Mouse (Mus musculus) MN1 (cell line): ENCODE data around the gene Gsdma3.
"Not testable (repeated sequence)": the region's sequence is repeated elsewhere in the genome, so short reads cannot be mapped to it uniquely, and the experiment has no call there.

Experiments used
- DNase-seq: peaks from one replicate; pipeline ENCODE4 v3.0.0-alpha.2; 2016; ENCODE audit warnings: low spot score

The Gsdma3 gene

DNA sequence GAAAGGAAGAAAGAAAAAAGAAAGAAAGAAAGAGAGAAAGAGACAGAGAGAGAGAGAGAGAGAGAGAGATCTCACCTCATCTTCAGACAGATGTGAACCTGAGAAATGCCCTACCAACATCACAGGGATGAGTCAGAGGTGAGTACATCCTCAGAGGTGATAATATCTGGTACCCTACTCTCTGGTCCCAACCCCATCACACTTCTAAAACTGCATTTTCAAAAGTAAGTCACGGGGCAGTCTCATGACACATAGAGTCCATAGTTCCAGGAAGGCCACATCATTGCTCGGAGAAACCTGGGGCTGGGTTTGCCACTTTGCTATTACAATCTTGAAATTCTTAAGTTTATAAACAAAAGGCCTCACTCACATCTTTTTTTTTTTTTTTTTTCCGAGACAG, 30.2 kb upstream of the Gsdma3 start:
- no peak for DNase-seq

DNA sequence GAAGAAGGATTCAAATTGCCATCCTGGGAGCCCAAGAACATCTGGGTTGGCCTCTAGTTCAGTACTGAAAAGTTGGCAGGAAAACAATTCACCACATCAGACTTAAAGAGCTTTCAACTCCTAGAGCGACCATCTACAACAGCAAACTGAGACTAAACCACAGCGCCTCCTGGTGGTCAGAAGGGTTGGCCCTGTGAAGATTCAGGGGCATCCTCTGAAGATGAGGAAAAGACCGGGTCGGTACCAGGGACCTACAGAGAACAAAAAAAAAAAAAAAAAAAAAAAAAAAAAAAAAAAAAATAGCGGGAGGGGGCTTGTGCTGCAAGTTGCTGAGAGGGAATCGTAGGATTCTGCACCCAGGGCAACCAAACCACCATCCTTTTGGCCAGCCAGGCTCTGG, 28.8 kb upstream of the Gsdma3 start:
- peak; percentile 63 for DNase-seq

DNA sequence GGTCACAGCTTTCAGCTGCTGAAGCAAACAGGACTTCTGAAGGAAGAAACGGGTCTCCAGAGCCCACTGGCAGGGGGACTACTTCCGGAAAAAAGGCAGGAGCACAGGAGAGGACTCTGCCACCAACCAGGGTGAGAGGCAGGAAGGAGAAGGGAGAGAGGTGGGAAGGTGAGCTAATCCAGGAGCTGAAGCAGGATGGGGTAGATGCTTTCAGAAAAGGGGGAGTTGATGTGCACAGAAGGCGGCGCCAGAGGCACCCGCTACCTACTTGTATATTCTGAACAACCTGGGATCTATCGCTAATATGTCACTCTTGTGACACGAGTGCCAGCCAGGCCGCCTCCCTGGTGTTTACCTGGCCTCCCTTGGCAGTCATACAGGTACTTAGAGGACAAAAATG, 28.2 kb upstream of the Gsdma3 start, which contains the start of gene Lrrc3c:
Gene Lrrc3c, plus strand, starts transcription at position 301 of the 400 bp plus-strand sequence.
- no peak for DNase-seq

DNA sequence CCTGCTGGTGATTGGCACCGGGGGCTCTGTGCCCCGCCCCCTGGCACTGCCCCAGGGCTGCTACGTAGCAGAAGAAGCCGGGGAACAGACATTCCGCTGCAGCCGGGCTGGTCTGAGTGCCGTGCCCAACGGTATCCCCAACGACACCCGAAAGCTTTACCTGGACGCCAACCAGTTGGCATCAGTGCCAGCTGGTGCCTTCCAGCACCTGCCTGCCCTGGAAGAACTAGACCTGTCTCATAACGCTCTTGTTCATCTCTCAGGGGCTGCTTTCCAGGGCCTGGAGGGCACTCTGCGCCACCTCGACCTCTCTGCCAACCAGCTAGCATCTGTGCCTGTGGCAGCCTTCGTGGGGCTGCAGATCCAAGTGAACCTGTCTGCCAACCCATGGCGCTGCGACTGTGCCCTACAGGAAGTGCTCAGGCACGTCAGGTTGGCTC, 27.3 kb upstream of the Gsdma3 start:
- DNase-seq, result no peak

DNA sequence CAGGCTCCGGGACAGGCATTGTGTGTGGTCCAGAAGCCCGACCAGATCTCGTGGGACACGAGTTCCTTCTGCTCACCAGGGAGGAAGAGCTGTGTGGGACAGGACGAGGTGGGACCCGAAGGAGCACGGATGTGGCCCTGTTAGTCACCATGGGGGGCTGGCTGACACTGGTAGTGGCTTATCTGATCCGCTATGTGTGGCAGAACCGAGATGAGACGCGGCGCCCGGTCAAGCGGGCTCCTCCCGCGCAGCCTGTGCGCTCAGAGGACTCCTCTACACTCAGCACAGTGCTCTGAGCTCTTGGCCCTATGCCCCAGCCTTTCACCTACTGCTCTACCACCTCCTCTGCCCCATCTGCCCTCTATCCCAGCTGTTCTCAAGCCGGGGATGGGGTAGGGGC, 26.9 kb upstream of the Gsdma3 start:
- DNase-seq, result no peak

DNA sequence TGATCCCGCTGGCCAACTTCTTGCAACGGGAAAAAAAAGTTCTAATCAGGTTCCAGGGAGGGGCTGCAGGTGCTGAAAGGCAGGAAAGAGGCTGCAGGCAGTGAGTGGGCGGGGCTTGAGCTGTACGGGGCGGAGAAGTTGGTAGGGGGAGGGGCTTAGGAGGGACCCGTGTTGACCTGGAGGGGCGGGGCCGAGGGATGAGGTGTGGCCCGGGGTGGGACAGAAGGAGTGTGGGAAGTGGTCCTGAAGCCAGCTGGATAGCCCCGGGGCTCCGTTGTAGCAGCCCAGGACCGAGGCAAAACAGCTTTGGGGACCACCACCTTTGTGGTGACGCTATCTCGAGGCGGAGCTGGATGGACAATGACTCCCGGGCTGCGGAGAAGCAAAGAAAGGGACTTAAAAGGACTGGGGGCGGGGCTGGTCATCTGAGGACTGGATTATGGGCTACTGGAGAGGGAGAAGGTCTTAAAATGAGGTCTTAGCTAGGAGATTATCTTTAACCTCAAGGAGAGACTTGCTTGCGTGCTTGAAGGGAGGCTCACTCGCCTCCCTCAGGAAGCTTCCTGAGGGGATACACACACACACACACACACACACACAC, 24.0 kb upstream of the Gsdma3 start:
- no peak for DNase-seq

DNA sequence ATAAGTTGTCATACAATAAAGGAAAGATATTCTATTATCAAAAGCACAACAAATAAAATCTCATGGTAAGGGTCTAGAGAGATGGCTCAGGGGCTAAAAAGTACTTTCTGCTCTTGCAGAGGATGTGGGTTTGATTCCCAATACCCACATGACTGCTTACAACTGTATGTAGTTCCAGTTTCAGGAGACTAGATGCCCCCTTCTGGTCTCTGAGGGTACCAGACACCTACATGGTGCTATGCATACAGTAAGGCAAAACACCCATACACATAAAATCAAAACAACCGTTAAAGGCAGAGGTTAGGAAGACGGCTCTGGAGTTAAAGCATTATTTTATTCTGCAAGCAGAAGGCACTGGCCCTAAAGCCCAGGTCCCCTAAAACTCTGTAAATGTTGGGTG, 22.2 kb upstream of the Gsdma3 start:
- DNase-seq, result no peak

DNA sequence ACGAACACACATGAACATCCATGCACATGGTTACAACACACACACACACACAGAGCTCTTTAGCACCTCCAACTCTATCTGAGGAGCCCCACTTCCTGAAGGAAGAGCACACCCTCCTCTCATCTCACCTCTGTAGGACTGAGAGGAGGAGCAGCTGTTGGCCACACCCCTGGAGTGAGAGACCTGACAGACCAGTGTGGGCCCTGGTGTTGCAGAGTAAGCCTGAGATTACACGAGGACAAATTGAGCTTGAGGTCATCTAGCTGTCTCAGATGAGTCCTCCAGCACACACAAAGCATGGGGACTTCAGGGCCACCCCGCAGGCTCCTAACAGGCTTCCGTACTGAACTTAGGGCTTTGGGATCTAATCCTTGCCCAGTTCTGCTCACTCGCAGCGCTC, 21.2 kb upstream of the Gsdma3 start:
- DNase-seq, result not testable (repeated sequence)

DNA sequence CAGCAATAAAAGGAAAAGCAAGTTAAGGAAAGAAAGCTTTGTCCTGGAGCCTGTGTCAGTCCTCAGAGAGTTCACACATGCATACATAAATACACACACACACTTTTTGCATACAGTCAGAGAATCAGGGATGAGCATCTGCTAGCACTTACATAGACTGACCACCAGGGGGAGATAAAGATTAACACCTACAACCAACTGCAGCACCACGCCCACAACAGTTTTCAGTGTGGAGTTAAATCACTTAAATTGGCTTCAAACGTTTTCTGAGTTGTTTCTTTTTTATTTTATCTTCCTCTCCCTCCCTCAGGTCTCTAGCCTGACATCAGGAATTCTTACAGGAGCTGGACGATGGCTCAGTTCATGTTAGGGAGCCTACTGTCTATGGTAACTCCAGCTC, 19.4 kb upstream of the Gsdma3 start:
- DNase-seq, result peak; percentile 69

DNA sequence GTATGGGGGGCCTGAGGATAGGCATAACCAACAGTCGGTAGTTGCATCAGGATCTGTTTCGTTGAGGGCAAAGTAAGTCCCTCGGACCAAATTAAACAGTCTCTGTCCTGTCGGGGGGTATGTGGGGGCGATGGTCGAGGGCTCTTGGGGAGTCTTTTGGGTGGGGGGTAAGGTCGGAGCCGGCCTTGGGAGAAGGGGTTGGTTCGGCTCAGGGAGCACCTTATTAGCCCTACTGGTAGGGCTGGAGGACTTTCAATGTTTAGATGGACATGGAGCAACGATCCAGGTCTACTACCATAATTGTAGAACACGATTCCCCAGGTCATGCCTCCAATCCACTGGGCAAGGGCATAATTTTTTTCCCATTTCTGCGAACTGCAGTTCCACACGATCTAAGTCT, 5.4 kb upstream of the Gsdma3 start:
- no peak for DNase-seq

DNA sequence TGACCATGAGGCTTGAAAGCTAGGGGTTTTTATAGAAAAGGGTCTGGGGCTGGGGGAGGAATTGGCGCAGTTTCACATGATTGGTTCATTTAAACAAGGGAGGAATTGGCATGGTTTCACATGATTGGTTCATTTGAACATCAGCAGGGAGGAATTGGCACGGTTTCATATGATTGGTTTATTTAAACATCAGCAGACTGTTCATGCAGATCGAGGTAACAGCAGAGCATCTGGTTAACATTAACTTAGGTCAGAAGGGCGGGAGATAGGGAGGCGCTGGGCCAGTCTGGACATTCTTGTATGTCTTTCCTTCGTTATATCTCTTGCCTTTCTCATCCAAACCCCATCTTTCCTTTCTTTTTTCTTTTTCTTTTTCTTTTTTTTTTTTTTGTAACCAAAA, 2.2 kb upstream of the Gsdma3 start:
- DNase-seq, result not testable (repeated sequence)

DNA sequence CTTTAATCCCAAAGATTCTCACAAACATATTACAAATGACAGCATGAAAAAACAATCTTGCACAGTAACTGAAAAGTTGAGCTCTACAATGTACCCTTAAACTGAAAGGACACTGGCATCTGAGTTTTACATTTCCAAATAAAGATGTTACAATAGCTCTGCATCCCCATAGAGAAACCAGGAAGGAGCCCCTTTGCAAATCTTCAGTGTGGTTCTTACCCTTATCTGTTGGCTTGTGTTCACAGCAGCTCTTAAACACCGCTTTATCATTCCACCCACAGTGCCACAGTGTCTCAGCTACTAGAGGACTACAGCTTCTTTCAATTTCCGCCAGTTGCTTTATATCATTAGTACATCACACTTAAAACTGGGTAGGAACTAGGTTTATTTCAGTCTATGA, 1.8 kb upstream of the Gsdma3 start:
- DNase-seq, result not testable (repeated sequence)

DNA sequence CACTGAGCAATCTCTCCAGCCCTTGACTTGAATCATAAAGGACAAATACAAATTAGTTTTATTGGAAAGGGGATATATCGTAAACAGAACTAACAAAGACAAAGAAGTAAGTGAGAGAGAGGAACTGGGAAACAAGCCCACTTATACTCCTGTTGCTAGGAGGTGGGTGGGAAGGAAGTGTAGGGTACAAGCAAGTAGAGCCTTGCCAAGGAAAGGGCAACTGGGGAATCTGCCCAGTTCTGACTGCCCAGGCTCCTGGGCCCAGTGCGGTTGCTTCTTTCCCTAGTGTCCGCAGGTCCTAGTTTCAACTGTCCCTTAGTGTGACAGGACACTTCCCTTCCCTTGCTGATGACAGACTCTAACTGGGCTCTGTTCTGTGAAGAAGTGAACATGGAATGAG, 2.5 kb downstream of the Gsdma3 start:
- no peak for DNase-seq

DNA sequence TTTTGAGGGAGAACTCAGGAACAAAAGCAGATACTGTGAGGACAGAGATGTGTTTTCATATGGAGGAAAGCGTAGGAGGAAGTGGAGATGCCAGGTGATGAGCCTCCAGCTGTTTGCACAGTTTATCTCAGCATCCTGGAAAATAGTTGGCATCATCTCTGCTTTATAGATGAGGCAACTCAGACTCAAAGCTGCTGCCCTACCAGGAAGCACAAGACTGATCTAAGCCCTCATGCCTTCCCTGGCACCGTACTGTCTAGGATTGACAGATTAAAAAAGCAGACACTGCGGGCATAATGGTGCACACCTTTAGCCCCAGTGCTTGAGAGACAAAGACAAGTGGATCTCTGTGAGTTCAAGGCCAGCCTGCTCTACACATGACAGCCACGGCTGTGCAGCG, 4.5 kb downstream of the Gsdma3 start:
- DNase-seq, result no peak

DNA sequence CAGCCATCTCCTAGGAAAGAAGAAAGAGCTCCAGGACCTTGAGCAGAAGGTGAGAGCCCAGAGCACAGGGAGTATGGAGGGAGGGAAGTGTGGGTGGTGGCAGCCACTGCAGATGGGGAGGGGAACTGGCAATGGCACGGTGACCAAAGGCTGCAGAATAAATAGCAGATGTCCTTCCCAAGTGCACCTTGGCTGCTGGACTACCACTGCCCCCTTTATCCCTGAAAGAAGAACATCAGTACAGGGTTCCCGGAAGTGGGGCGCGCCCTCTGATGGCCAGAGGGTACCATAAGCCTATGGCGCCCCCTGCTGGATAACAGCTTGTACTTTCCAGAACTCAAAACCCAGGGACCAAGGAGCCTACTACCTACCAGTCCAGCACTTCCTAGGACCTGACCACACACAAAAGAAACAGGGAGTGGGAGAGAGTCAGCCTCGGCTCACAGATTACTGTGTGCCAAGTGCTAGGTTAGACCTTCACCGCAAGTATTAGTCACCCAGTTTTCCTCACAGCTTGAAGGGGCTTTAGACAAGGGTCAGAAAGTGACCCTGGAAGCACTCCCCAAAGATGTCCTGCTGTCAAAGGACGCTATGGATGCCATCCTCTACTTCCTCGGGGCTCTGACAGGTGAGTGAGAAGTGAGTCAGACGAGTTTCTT, 9.3 kb downstream of the Gsdma3 start:
- DNase-seq, result not testable (repeated sequence)

DNA sequence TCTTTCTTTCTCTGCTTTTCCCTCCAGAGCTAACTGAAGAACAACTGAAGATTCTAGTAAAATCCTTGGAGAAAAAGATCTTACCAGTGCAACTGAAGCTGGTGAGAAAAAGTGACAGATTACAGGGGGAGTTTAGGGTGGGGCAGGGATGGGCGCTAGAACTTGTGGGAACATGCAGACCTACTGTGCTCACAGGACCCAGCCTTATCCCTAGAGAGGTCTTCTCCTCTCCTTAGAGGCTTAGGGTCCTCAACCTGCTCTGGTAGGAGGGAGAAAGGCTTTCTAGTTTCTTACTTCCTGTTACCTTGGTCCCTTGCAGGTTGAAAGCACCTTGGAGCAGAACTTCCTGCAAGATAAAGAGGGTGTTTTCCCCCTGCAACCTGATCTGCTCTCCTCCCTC, 11.3 kb downstream of the Gsdma3 start:
- DNase-seq, result no peak

DNA sequence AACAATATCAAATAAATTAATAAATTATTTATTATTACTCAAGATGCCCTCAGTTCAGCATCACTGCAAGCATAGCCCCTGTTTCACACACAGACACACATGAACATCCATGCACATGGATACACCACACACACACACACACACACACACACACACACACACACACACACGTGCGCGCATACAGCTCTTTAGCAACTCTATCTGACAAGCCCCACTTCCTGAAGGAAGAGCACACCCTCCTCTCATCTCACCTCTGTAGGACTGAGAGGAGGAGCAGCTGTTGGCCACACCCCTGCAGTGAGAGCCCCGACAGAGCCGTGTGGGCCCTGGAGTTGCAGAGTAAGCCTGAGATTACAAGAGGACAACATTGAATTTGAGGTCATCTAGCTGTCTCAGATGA, 13.9 kb downstream of the Gsdma3 start:
- DNase-seq, result no peak

DNA sequence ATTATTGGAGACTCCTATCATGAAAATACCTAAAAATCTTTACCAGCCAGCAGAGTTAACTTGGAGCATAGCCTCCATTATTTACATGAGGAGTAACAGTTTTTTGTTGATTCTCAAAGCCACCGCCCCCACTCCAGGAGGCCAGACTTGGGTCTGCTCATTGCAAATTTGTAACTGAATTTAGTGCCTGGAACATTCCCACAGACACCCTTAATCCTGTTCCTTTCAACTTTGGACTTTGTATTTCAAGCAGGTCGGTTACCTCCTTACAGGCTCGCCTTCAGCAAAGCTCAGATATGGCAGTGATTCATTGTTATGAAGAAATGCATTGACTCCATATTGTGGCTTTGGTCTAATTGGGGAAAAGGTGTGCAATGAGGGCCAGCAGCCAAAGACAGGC, 18.6 kb downstream of the Gsdma3 start:
- no peak for DNase-seq

DNA sequence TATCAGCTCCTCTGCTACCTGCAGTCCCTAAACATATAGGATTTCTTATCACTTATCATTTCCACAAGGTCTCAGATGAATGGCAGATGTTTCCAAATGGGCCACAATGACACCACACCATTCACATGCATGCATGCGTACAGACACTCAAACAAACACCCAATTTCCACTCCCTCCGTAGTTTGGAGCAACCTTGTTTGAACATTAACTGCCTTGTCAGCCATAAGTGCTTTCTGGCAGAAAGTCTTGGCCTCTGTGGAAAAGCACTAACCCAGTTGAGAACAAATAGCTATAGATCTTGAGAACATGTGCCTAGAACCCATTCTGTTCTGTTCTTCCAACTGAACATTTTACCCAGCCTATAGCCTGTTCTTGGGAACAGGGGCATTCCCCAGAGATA, 19.8 kb downstream of the Gsdma3 start:
- no peak for DNase-seq

DNA sequence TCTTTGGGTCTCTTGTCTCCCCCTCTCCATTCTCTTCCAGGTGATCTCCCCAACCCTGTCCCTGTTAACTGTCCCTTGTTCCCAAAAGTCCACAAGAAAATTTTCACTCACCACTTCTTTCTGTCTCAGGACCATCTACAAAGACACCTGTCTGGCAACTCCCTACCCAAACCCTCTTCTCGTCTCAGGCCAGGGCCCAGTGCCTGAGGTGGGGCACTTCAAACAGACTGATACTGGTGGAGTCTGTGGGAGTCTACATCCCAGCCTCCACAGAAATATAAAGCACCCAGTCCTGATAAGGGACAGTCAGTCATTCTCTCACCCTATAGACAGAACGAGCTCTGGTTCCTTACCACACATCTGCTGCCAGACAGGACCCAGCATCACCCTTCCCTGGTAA, 20.3 kb downstream of the Gsdma3 start, which contains the start of gene Gsdma2:
Gene Gsdma2, plus strand, starts transcription at position 301 of the 400 bp plus-strand sequence.
- DNase-seq, result no peak

DNA sequence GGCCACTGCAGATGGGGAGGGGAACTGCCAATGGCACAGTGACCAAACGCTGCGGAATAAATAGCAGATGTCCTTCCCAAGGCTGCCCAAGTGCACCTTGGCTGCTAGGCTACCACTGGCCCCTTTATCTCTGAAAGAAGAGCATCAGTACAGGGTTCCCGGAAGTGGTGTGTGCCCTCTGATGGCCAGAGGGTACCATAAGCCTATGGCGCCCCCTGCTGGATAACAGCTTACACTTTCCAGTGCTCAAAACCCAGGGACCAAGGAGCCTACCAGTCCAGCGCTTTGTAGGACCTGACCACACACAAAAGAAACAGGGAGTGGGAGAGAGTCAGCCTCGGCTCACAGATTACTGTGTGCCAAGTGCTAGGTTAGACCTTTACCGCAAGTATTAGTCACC, 28.9 kb downstream of the Gsdma3 start:
- DNase-seq, result peak; percentile 26

DNA sequence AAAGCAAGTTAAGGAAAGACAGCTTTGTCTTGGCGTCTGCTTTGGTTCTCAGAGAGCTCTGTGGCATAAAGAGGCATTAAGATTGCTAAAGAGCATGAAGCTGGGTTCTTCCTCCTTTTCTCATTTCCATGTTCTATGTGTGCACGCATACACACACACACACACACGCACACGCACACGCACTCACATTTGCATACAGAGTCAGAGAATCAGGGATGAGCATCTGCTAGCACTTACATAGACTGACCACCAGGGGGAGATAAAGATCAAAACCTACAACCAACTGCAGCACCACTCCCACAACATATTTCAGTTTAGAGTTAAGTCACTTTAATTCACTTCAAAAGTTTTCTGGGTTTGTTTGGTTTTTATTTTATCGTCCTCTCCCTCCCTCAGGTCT, 34.4 kb downstream of the Gsdma3 start:
- peak; percentile 67 for DNase-seq

DNA sequence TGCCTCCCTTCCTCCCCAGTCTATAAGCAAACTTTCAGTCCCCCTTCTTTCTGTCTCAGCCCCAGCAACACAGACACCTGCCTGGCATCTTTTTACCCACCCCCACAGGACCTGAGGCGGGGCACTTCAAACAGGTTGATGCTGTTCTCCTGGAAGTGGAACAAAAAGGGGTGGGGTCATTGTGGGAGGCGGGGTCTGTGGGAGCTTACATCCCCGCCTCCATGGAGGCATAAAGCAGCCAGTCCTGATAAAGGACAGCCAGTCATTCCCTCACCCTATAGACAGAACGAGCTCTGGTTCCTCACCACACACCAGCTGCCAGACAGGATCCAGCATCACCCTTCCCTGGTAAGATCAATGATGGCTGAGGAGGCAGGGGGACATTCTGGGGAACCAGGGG, 37.9 kb downstream of the Gsdma3 start, which contains the start of gene Gsdma:
Gene Gsdma, plus strand, starts transcription at position 261 of the 400 bp plus-strand sequence.
- no peak for DNase-seq

DNA sequence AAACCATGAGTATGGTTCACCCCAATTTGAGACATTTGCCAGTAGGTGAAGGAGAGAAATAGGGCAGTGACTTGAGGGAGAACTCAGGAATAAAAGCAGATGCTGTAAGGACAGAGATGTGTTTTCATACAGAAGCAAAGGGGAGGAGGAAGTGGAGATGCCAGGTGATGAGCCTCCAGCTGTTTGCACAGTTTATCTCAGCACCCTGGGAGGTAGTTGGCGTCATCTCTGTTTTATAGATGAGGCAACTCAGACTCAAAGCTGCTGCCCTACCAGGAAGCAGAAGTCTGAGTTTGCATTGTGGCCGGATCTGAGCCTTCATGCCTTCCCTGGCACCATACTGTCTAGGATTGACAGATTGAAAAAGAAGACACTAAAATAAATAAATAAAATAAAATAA, 42.8 kb downstream of the Gsdma3 start:
- no peak for DNase-seq
